Mouse (Mus musculus) ES-CJ7 (cell line): ENCODE data around the gene Olfr1263.

Experiments
- DNase-seq: peaks from one replicate; pipeline ENCODE4 v3.0.0; 2011; ENCODE audit warnings: low read depth, low spot score

Olfr1263 gene

DNA sequence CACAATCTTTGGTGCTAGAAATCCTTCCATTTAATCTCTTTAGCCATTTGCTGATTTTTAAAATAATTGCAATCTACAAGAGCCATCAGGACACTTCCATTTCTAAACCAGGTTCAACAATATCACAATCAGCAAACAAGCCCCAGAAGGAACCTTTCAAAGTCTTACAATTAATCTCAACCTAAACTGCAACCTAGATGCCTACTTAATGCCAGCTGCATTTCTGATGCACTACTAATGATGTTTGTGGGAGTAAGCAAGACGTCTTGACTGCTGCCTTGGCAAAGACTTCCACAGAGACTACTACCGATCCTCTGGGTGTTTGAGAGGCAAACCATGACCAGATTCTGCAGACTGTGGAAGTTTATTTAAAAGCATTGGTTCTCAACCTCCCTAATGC is at the start of gene Olfr1263:
TSS of gene Olfr1263 (plus strand) at position 301 of the 400 bp plus-strand sequence.
- no peak for DNase-seq

DNA sequence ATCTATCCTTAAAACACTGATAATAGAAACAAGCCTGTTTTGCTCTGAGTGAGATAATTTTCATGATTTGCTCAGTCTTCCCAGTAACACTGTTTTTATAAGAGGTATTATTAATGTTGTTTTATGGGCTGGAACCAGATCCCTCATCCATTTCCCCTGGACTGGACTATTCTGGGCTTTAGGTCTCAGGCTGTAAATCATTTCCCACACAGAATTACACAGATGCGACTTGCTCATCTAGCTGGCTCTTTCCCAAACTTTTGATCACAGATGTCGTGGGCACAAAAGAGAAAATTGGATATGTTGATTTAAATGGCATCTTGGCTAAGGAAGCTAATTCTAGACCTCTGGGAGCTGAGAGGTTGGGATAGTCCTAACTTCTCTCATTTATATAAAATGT is 37.7 kb upstream of the Olfr1263 start, which contains the start of gene Olfr1260:
TSS of gene Olfr1260 (plus strand) at position 157 of the 400 bp plus-strand sequence.
- DNase-seq: no peak

DNA sequence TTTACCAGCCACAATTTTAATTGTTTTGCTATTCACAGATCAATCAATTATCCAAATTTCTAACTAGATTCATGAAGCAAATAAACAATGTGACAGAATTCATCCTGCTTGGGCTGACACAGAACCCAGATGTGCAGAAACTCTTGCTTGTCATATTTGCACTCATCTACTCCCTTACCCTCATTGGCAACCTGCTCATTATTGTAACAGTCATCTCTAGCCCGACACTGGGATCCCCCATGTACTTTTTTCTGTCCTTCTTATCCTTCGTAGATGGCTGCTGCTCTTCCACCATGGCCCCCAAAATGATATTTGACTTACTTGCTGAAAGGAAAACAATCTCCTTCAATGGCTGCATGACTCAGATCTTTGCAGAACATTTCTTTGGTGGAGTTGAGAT is 34.2 kb upstream of the Olfr1263 start:
- no peak for DNase-seq

DNA sequence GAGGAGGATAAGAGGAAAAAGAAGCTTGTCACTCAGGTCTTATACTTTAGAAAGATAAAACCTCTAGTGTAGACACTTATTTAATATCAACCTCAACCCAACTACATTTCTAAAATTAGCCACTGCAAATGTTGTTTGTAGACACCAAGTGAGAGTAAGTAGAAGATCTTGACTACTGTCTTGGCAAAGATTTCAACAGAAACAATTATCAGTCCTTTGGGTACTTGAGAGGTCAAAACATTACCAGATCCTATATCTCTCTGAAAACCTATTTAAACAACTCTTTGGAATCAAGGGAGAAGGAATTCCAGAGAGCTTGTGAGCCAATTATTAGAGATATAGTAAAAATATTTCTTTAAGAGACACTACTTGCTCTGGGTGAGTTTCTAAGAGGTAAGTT is 21.0 kb upstream of the Olfr1263 start, which contains the start of gene Olfr1261:
TSS of gene Olfr1261 (plus strand) at position 301 of the 400 bp plus-strand sequence.
- no peak for DNase-seq

DNA sequence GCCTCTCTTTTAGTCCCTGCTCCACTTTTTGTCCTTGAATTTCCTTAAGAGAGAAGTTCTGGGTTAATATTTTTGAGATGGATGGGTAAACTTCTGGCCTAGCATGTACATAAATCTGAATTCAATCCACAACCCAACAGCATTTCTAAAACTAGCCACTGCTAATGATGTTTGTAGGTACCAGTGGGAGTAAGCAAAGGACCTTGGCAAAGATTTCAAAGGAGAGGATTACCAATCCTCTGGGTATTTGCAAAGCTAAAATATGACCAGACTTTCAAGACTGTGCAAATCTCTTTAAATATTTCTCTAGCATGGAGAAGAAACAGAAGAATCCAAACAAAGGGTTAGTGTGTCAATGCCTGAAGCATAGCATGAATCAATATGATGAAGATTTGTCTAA is 12.1 kb upstream of the Olfr1263 start, which contains the start of gene Olfr1262:
TSS of gene Olfr1262 (plus strand) at position 301 of the 400 bp plus-strand sequence.
- no peak for DNase-seq

DNA sequence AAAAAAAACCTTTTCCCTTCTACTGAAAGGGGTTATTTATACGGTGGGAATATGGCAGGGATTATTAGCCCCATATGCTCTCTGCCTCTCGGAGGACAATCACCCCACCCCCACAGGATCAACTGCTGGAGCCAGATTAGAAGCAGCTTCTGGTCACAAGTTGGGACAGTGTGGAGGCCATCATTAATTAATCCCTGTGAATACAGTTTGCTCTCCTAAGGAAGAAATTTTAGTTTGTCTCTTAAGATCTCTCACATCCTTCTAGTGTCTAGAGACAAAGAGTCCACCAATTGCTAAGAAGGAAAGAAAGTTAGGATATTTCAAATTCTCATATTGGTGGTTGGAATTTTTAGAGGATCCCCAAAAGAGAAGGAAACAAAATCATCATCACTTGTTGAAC is 13.5 kb downstream of the Olfr1263 start, which contains the start of gene Olfr1264:
TSS of gene Olfr1264 (minus strand) at position 101 of the 400 bp plus-strand sequence.
- DNase-seq: no peak

DNA sequence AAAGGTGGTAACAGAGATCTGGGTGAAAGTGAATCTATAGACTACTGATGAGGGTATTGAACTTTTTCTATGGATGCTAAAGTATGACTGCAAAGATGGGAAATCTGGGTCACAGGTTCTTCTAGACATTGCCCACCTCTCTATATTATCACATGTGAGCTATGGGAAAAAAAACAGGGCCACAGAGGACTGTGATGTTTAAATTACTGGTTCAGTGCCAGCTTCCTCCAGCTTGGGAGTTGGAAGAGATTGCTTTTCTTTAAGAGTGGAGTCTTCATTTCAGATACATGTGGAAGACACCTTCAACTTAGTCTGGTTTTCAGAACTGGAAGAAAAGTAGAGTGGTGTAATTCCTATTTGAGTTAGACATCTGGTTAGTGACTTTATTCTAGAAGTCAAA is 23.1 kb downstream of the Olfr1263 start, which contains the start of gene Olfr1265:
TSS of gene Olfr1265 (plus strand) at position 301 of the 400 bp plus-strand sequence.
- no peak for DNase-seq

DNA sequence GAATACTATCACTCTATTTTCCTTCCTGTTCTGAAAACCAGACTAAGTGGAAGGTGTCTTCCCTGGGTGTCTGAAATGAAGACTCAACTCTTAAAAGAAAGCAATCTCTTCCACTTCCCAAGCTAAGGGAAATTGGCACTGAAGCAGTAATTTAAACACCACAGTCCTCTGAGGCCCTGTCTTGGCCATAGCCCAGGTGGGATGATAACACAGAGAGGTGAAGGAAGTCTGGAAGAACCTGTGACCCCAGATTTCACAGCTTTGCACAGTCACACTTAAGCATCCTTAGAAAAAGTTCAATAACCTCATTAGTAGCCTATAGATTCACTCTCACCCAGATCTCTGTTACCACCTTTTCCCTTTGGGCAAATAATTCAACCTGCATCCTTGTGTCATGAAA is 51.6 kb downstream of the Olfr1263 start, which contains the start of gene Olfr140:
TSS of gene Olfr140 (minus strand) at position 101 of the 400 bp plus-strand sequence.
- DNase-seq: no peak
